Mouse (Mus musculus) ES-E14 (cell line): Measurements from ENCODE around the gene Tmem208. TPM values are rescaled to one million over a fixed set of nuclear protein-coding genes. Genes with fewer than 3 reads are reported as not detected.

ENCODE experiments used
- DNase-seq: peaks from one replicate; pipeline ENCODE4 v3.0.0-alpha.2; 2013; ENCODE audit warnings: low read depth, low spot score
- H3K27ac ChIP-seq: 2 replicates; pipeline ENCODE4 v1.5.1; 2012; ENCODE audit warnings: low read depth, mild to moderate bottlenecking, low read length, moderate library complexity, mixed read lengths; ENCODE audit not compliant: poor library complexity, insufficient read depth, severe bottlenecking
- H3K36me3 ChIP-seq: 2 replicates; pipeline ENCODE4 v1.6.1; 2012; ENCODE audit warnings: mild to moderate bottlenecking, low read length, moderate library complexity, mixed read lengths; ENCODE audit not compliant: control insufficient read depth, poor library complexity, insufficient read depth, severe bottlenecking
- H3K4me1 ChIP-seq, 2 experiments: fragments of 150-350 bp in 1 of 2; sonication (generic) in 1 of 2; 2 replicates each; pipeline ENCODE4 v1.6.1; 2012; ENCODE audit warnings: low read length in 2 of 2, mild to moderate bottlenecking in 1 of 2, mixed read lengths in 1 of 2; ENCODE audit not compliant: control insufficient read depth in 2 of 2, insufficient read depth in 2 of 2, poor library complexity in 1 of 2
- H3K4me3 ChIP-seq, 2 experiments: fragments of 150-350 bp in 1 of 2; sonication (generic) in 1 of 2; 2 replicates each; pipeline ENCODE4 v1.5.1; 2012; ENCODE audit warnings: low read length in 2 of 2, low read depth in 1 of 2, mild to moderate bottlenecking in 1 of 2, mixed read lengths in 1 of 2; ENCODE audit not compliant: insufficient read depth in 1 of 2, poor library complexity in 1 of 2, severe bottlenecking in 1 of 2
- H3K9ac ChIP-seq: 2 replicates; pipeline ENCODE4 v1.6.1; 2012; ENCODE audit warnings: low read depth, mild to moderate bottlenecking, low read length, mixed read lengths; ENCODE audit not compliant: poor library complexity, insufficient read depth, severe bottlenecking
- H3K9me3 ChIP-seq: fragments of 150-350 bp; sonication (generic); 2 replicates; pipeline ENCODE4 v1.6.1; 2012; ENCODE audit warnings: low read depth, mild to moderate bottlenecking, low read length; ENCODE audit not compliant: control insufficient read depth, insufficient read depth
- CHD2 ChIP-seq: IDR thresholded peaks from 2 replicates; pipeline ENCODE4 v1.6.1; 2014; ENCODE audit warnings: mild to moderate bottlenecking, low read depth, low read length, inconsistent platforms
- HCFC1 ChIP-seq: IDR thresholded peaks from 2 replicates; pipeline ENCODE4 v1.6.1; 2012; ENCODE audit warnings: low read length, inconsistent platforms, borderline replicate concordance; ENCODE audit not compliant: insufficient read depth
- MAFK ChIP-seq: IDR thresholded peaks from 2 replicates; pipeline ENCODE4 v1.6.1; 2014; ENCODE audit warnings: mild to moderate bottlenecking, low read depth, low read length, inconsistent platforms; ENCODE audit not compliant: insufficient read depth
- ZC3H11A ChIP-seq: IDR thresholded peaks from 2 replicates; pipeline ENCODE4 v1.6.1; 2012; ENCODE audit warnings: low read depth, mild to moderate bottlenecking, inconsistent platforms, low read length, borderline replicate concordance
- ZNF384 ChIP-seq: IDR thresholded peaks from 2 replicates; pipeline ENCODE4 v1.6.1; 2012; ENCODE audit warnings: low read depth, low read length, inconsistent platforms
- in situ Hi-C, 2 experiments: fragments of 600-800 bp; cut with MboI; formaldehyde crosslinking; loops; one replicate each; pipeline ENCODE4 v1.15.1; 2025; ENCODE audit warnings: low sequenced_read_pairs in 2 of 2, inconsistent platforms in 1 of 2; ENCODE audit not compliant: unreplicated experiment in 2 of 2
- total RNA-seq: library from RNA; depleted of rRNA; stranded (reverse); fragments of 300-350 nt; gene quantifications from 2 replicates; pipeline ENCODE4 v1.2.3, GENCODE M21; 2012

Gene Tmem208
- total RNA-seq, 1 experiment = 123 TPM

GRCm38 (mm10) chr8:105307670-105308069 is 18.5 kb upstream of the Tmem208 start:
- H3K27ac ChIP-seq = no peak overlapping the region
- DNase-seq = no peak
- in situ Hi-C loops = no loop called here
- H3K4me3 ChIP-seq = no peak overlapping the region
- peaks cover 38% of the 10 kb centered on the region for H3K36me3 ChIP-seq
- peaks cover 0 to 15% of the 10 kb centered on the region in 2 experiments; a peak in 2 of 4 replicates for H3K4me1 ChIP-seq
- TF ChIP-seq MAFK (no peak), ZNF384 (no peak), HCFC1 (no peak), ZC3H11A (no peak), CHD2 (no peak)
- no peak overlapping the region for H3K9ac ChIP-seq
- no peaks in the 10 kb centered on the region for H3K9me3 ChIP-seq

GRCm38 (mm10) chr8:105308428-105308827 is 17.7 kb upstream of the Tmem208 start:
- Histone ChIP-seq H3K4me3 (no peak overlapping the region), H3K27ac (no peak overlapping the region), H3K9ac (no peak overlapping the region), H3K4me1 (peaks cover 0 to 15% of the 10 kb centered on the region in 2 experiments; a peak in 2 of 4 replicates), H3K36me3 (peaks cover 35% of the 10 kb centered on the region), H3K9me3 (no peaks in the 10 kb centered on the region)
- TF ChIP-seq MAFK = no peak
- no peak for TF ChIP-seq HCFC1
- DNase-seq = no peak
- in situ Hi-C loops = no loop called here

GRCm38 (mm10) chr8:105309142-105309847 is 16.9 kb upstream of the Tmem208 start:
- peaks cover 26% of the 10 kb centered on the region for H3K36me3 ChIP-seq
- in situ Hi-C loops = no loop called here
- peaks cover 0 to 10% of the 10 kb centered on the region in 2 experiments; a peak in 2 of 4 replicates for H3K4me1 ChIP-seq
- H3K9me3 ChIP-seq = no peaks in the 10 kb centered on the region
- H3K9ac ChIP-seq = no peak overlapping the region
- no peak for DNase-seq
- no peak overlapping the region for H3K4me3 ChIP-seq
- no peak overlapping the region for H3K27ac ChIP-seq
- TF ChIP-seq ZNF384 (no peak), CHD2 (no peak)

GRCm38 (mm10) chr8:105310118-105310517 is 16.0 kb upstream of the Tmem208 start:
- Histone ChIP-seq H3K27ac (no peak overlapping the region), H3K36me3 (peaks cover 20% of the 10 kb centered on the region; the same call in 1 of the 2 replicates), H3K4me1 (peaks cover 0 to 3% of the 10 kb centered on the region in 2 experiments; a peak in 2 of 4 replicates), H3K9ac (no peak overlapping the region), H3K4me3 (no peak overlapping the region), H3K9me3 (no peaks in the 10 kb centered on the region)
- in situ Hi-C loops = no loop called here
- TF ChIP-seq CHD2 = no peak
- TF ChIP-seq ZC3H11A = no peak
- no peak for TF ChIP-seq HCFC1
- no peak for TF ChIP-seq MAFK
- DNase-seq = no peak

- TF ChIP-seq ZC3H11A (no peak), MAFK (no peak), ZNF384 (no peak), CHD2 (no peak), HCFC1 (no peak)
- Histone ChIP-seq H3K27ac (no peak overlapping the region), H3K9me3 (no peaks in the 10 kb centered on the region), H3K4me1 (no peaks in the 10 kb centered on the region), H3K36me3 (peaks cover 20% of the 10 kb centered on the region; the same call in 1 of the 2 replicates), H3K4me3 (no peak overlapping the region), H3K9ac (no peak overlapping the region)
- in situ Hi-C loops = no loop called here
- no peak for DNase-seq
These were observed 14.4 kb upstream of the Tmem208 start for GRCm38 (mm10) chr8:105311718-105312117.
